Mouse (Mus musculus) lung, adult 2 months (tissue): Measurements from ENCODE around the gene Fcamr.

ENCODE experiments used
- CTCF ChIP-seq: fragments of 200-500 bp; IDR thresholded peaks from 2 replicates; pipeline ENCODE4 v1.5.1; 2011; ENCODE audit warnings: mild to moderate bottlenecking, low read length, control low read depth; ENCODE audit not compliant: insufficient read depth
- POLR2A ChIP-seq: fragments of 200-500 bp; IDR thresholded peaks from 2 replicates; pipeline ENCODE4 v1.6.1; 2011; ENCODE audit warnings: low read depth, mild to moderate bottlenecking, control low read depth, low read length, borderline replicate concordance; ENCODE audit errors: extremely low read depth

GRCm38 (mm10) chr1:130776645-130777044 lies 24.1 kb upstream of the Fcamr start:
- TF ChIP-seq CTCF (no peak), POLR2A (no peak)
